Mouse (Mus musculus) mouse embryonic stem cell (cell line): ENCODE data around the gene Med27.

Experiments used
- in situ Hi-C, 2 experiments: fragments of 300-500 bp; cut with MboI; formaldehyde crosslinking; loops; 1 replicate in 1 of 2; 3 replicates in 1 of 2; pipeline ENCODE4 v1.14.3; 2019 to 2020; ENCODE audit warnings: low sequenced_read_pairs in 2 of 2, low pct_unique_long_range_greater_than_20kb in 1 of 2, mixed read lengths in 1 of 2; ENCODE audit not compliant: unreplicated experiment in 1 of 2

The Med27 gene

DNA sequence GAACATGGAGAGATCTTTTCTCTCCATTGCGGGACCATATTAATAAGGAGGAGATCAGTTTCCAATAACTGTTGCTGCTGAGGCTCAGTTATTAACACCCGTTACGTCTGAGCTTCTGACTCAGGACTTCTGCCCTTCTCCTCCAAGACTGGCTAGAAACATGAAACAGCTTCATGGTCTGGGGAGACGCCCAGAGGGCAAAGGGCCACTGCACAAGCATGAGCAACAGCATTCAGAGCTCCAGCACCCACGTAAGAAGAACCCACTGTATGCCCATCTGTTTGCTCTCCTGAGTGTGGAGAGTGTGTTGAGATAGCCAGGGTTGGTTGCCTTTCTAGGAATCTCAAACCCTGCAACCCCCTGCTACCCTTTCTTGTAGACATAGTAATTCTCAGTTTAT is 73.3 kb downstream of the Med27 start:
- in situ Hi-C loops: no loop called here

DNA sequence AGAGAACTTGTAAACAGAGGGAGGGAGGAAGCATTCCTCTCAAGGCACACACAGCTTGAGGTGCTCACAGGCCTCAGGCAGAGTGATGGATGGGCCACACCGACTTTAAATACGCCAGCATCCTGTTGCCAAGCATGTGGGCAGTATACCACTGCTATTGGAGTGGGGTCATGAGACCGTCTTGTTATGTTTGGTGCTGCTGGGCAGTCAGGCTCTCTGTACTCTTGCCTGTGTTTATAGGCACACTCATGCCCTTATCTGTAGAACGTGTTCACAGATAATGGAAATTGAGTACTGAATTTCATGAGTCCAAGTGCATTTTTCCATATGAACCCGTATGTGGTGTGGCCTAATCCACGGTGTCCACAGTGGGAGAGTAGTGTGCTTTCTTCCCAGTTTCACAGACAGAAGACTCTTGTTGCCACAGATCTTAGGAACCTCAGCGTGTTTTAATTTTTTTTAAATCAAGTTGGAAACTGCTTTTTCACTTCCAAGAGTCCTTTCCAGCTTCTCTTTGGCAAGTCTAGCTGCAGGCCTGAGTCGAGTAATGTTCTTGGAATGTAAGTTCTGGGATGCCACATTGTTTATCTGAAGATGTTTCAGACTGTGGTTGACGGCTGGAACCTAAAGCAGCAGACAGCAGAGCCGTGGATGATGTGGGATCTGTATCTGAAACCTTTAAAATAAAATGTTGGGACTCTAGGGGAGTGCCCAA is 75.7 kb downstream of the Med27 start:
- in situ Hi-C loops: no loop called here

DNA sequence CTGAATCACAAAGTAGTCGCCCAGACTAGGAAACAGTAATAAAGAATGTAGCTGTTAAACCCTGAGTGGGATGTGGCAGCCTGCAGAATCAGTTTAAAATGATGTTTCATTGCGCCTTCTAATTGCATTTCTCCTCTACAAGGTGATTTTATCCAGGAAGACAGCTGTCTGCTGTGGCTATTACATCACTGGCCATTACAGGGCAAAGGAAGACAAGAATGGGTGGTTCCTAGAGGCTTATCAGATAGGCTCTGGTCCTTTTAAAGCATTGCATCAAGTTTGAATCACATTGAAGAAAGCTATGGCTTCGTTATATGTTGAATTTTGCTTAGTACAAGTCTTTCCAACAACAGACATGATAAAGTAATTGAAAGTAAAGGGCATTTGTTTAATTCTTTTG is 76.4 kb downstream of the Med27 start:
- in situ Hi-C loops: no loop called here

DNA sequence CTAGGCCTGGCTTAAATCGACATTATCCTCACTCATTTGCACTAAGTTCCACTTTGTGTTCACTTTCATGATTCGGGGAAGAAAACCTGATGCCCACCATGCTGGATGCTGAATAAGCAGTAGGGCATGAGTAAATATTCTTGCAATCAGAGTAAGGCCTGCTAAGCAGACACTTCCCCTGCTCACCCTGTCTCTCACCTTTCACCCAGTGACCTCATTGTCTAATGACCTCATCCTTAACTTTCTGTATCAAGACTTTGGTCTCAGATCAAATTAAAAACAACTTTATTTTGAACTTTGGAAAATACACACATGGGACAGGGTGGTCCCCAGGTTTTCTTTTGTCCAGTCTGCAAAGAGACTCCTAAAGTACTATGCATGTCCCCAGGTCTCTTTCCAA is 78.8 kb downstream of the Med27 start:
- in situ Hi-C loops: no loop called here

DNA sequence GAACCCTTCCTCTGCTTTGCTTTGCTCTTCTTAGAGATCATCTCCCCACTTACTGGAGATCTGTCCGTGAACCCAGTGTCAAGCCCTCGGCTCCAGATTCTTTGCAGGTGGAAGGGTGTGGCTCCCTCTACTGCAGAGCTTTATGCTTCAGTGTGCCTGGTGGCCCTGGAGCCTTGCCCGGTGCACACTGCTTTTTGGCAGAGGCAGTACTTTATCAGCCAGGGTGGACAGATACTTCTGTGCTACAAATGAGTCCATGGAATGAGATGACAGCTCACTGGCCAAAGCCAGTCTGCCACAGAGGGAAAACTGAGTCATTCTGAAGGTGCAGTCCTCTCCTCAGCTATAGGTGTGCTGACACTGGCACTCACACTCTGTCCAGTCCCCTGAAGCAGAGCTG is 80.1 kb downstream of the Med27 start:
- in situ Hi-C loops: no loop called here

DNA sequence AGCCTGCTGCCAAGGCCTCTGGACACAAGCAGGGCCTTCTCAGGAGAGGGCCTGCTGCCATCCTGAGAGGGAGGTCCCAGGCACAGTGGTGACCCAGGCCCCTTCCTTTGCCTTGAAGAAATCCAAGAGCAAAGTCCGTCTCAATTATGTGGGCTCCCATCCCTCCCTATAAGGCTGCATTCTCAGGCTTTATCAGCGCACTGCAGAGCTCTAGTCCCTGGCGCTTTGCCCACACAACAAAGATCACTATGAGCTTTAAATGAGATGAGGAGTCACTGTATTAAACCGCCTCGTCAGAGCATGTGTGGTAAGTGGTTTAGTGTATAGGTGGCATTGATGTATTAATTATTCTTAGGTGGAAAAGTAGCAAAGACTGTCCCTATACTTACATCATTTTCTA is 85.9 kb downstream of the Med27 start:
- in situ Hi-C loops: no loop called here

DNA sequence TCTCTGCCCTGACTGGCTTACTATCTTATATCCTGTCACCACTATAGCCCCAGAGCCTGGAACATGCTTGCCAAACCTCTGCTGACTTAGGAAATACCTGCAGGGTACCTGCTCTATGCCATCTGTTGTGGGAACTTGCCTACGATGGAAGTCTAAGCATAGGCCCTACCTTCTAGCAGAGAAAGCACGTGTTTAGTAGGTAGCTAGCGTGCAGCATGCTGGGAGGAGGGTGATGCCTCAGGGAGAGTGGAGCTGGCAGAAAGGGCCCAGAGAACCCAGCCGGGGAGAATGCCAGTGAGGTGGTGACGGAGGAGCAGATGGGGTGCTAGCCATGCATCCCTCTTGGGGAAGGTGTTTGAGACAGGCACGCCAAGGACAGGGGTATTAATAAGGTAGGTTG is 89.8 kb downstream of the Med27 start:
- in situ Hi-C loops: no loop called here

DNA sequence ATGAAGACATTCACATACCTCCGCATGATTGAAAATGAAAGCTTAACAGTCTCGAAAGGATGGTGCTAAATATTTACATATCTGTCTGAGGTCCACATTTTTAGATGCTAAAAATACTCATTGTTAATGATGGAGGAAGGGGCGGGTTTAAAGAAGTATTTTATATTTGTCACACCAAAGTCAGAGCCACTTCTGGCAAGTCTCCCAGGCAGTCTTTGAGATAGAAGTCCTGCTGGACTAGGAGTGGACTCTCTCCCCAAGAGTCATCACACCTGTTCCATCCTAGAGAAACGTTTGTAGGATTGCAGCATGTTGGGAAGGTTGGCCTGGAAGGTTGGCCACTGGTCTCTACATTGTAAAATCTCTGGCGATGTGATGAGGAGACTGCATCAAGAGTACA is 90.5 kb downstream of the Med27 start:
- in situ Hi-C loops: no loop called here

DNA sequence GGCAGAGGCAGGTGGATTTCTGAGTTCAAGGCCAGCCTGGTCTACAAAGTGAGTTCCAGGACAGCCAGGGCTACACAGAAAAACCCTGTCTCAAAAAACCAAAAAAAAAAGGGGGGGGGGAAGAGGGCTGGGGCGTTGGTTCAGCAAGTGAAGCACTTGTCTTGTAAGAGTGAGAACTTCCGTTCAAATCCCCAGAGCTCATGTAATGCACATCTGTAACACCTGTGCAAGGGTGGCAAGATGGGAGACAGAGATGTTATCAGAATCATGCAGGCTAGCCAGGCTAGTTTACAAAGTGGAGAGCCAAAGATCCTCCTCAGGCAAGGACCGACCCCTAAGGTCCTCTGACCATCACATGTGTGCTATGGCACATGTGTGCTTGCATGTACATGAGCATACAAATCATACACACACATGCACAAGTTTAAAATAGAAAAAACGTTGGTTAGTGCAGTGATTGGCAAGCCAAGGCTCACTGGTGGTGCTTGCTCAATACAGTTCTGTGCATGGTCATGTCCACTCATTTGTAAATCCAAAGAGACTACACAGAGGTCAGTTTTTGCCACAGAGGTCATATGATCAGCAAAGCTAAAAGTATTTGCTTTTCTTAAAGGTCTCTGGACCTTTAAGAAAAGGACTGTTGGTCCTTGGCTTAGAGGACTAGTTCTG is 91.4 kb downstream of the Med27 start:
- in situ Hi-C loops: no loop called here

DNA sequence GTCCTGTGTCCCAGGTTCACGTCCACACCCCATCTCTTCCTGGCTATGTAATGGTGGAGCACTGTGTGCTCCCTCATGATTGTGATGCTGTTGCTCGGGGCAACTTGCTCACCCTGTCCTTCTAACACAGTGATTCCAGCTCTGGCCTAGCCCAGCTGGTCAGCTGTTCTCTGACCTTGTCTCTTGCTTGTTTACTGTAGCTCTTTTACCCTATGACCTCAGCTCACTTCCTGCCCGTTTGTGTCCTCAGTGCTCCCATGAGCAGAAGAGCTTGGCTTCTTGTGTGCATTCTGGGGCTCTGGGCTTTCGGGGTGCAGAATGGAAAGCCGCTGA is 91.9 kb downstream of the Med27 start:
- in situ Hi-C loops: no loop called here

DNA sequence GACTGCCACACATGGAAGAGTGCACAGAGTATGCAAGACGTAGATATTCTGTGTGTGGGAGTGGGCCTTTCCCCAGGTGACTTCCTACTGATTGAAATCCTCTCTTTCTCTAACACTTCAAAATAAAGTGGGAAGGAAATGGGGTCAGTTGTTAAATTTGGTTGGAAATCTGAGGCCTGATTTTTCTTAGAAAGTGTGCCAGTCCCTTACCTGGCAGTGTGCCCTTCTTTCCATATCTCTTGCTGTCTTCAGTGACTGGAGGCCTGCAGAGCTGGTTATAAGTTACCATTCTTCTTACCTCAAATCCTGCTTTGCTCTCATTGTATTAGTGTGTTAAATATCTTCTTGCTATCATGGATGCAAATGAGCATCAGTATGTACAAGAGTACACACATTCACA is 92.4 kb downstream of the Med27 start:
- in situ Hi-C loops: no loop called here

DNA sequence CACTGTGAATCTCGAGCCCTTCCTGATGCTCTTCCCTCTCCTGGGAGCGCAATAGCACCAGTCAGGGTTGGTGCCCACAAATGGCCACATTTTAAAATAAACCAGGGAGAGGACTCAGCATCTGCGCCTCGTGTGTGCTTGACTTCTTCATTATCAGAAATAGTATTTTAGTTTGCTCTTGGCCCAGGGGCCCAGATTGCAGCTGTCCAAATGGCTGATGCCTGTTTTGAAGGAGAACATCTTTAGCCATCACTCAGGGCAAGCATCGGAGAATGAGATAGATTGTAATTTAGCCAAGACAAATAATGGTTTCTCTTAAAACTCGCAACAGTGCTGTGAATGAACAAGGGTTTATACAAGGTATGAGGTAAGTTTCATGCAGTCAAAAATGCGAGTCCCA is 92.8 kb downstream of the Med27 start:
- in situ Hi-C loops: no loop called here

DNA sequence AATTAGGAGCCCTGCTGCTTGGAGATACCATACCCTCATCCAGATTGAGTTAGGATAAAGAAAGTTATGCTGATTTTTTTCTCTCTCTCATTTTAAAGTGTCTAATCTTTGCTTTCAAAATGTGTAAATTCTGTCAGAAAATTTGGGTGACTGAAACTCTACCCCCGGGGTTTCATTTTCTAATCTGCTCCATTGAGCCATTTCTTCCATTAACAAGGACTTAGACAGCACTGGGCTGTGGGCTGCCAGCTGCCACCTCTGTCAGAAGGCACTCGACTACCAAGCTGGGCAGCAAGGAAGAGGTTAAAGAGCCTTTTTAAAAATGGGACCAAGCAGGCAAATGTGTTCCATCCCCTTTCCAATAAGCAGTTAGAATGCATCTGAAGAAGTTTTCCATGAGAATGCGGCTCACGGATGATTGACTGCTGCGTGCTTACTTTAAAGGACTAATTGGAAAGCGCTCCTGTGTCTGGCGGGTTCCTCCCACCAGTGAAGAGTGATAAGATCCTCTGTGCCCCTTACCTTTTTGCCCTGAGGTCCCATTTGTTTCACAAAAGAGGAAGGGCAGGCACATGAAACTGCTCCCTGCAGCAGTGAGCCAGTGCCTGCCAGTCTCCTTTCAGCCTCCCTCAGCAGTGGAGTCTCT is 93.4 kb downstream of the Med27 start:
- in situ Hi-C loops: no loop called here

DNA sequence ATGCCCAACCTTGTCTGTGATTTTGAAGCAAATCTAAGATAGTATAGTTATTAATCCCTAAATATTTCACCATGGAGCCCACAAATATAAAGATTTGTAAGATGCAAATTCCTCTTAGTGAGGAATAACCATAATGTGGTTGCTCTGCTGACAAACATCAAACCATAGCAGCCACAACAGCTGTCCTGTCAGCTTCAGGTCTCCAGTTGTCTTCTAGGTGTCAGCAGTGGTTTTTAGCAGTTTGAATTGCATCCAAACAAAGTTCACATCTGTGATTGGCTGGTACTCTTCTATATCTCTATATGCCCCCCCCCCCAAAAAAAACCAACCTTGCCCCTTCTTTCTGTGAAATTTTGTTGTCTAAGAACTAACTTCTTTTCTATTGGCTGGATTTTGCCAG is 95.7 kb downstream of the Med27 start:
- in situ Hi-C loops: no loop called here

DNA sequence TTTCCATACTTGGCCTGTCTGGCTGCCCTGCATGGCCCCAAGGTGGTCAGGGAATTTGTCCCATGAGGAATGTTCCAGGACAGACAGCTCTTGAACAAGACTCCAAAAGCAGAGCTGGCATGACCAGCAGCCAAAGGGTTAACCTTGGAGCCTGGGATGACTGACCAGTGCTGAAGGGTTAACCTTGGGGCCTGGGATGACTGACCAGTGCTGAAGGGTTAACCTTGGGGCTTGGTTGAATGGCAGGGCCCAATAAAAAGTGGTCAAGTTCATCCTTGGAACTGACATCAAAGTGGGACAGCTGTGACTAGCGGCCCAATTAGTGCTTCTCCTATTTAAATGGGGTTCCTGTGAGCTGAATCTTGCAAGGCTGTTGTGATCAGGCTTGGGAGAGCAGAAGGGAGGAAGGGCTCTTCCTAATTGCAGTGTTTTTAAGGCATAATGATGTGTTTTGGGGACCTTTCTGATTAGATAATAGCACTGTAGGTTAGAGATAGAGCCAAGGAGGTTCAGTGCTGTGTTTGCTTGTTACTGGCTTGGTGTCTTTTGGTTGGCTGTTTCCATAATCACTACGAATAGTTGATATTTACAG is 97.1 kb downstream of the Med27 start:
- in situ Hi-C loops: no loop called here

DNA sequence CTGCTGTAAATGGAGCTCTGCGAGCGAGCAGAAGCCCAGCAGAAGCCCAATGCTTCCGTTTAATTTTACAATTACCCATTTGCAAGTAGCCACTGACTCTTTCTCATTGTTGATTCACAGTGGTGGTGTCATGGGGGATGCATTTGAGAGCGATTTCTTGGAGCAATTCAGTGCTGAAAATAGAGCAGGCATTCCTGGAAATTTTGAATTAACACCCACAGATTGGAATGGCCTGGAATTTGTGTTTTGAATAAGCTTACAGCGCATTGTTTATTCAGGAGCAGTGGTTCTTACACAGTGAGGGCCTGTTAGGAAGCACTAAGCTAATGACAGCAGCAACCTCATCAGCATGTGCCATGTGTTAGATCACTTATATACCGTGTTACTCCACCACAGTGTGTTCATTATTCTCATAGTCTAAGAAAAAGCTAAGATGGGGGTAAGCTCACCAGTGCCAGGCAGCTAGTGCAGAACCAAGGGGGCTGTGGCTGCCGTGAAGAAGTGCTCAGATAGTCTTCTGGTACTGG is 101.9 kb downstream of the Med27 start:
- in situ Hi-C loops: no loop called here

DNA sequence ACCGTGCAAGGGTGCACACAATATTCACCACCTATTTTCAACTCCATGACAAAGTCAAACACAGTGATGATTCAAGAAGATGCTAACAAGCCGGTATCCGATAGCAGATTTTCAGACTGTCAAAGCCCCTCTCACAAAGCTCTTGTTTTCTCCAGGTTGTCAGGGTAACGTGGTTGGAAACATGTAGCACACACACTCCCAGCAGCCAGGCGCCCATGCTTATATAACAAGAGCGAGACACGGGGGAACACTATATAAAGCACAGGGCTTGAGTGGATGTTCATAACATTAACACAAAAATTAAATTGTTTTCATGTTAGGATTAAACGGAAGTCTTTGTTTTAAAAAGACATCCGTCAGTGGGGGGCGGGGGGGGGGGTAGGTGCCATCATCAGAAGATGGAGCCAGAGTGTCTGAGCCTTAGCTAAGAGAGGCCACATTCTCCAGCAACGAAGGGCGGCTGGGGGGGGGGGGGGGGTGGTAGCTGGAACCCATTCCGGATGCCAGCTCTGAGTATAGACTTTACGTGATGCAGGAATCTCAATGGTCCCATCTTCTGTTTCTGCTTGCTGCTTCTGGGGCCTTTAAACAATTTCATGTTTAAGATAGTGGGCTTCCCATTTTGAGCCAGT is 104.9 kb downstream of the Med27 start:
- in situ Hi-C loops: no loop called here

DNA sequence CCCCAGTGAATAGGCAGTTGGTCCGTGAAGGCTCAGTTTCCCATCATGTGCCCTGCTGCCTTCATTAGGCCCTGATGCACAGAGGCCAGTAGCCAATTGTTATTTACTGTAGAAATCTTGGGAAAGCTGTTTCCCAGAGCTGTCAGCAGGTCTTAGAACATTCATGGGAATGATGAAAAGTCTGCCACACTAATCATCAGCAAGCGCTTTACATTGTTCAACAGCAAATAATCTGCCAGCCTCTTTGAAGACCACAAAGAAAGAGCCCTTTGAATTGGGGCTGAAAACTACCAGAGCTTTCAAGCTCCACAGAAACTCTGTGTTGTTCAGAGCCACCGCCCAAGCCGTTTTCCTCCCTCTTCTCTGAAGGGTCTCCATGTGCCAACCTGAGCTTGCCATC is 106.8 kb downstream of the Med27 start:
- in situ Hi-C loops: no loop called here

DNA sequence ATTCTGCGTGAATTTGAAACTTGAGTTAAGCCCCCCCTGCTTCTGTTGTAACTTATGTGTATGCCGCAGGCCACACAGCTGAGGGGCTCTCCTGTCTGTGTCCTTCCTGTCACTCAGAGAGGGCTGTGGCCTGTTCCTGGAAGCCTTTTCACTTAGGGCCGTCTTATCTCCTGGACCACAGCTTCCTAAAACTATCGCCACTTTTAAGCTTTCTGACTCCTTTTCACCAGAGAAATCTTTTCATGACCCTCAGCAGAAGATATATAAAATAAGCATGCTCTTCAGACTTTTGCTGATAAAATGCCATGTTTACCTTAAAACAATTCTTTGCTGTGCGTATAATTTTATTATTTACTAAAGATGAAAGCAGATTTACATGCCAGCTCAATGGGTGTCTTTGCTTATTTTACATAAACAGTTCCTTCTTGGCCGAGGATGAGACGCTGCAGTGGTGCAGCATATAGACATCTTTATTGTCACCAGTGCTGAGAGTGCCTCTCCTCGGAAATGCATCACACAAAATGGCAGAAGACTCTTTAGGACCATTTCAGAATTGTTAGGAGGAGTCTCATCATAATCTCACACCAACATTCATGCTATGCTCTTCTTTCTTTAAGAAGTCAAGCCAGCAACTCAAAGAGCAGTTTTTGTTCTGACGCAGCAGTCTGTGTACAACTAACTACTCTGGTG is 110.2 kb downstream of the Med27 start:
- in situ Hi-C loops: no loop called here
